Mouse (Mus musculus): ENCODE results near the gene Fam185a.
A peak's percentile ranks its signal among the peaks of the same experiment; 100 is the strongest.

Fam185a gene

DNA sequence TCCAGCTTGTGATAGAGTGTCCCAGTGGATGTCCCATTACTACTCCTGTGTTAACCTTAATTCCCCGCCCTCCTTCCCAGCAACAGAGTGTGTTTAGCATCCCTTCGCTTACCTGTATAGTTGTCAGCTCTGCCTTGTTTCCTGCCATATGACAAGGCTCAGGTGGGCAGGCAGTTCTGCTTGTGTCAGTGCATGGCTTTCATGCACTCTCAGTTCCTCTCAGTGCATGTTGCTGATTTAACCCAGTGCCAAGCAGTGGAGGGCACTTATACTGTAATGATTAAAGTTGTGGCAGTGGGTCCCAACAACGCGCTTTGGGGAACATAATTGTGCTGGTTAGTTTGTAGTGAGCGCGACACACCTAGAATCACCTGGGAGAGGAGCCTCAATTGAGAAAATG lies 1.9 kb downstream of the Fam185a start:
- no peak for DNase-seq (ENCODE audit: low spot score)

DNA sequence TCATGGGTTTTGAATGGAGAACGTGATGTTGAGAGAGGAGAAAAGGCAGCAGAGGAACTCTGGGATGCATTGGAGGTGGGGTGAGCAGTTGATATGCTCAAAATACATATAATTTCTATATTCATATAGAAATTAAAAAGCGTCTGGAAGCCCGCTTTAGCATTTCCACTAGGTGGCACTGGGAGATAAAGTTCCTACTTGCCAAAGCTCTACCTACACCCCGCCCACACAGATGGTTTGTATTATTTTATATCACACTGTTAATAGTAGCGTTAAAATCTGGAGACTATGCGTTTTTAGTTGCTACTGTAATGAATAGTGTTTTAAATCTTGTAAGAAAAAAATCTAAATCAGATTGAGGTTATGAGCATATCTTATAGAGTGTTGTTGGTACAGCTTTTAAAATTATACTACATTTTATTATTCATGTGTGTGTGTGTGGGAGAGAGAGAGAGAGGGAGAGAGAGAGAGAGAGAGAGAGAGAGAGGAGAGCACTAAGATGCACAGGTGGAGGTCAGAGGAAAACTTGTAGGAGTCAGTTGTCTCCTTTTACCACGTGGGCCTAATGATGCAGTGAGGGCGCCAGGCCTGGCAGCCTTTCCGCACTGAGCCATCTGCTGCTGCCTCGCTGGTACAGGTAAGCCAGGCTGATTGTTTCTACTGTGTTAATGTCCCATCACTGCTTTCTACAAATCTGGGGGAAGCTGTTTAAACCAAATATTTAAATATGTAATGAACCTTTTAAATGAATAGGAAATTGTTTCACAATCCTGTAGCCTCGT lies 9.6 kb downstream of the Fam185a start:
- DNase-seq (ENCODE audit: low spot score): peak; percentile 76

DNA sequence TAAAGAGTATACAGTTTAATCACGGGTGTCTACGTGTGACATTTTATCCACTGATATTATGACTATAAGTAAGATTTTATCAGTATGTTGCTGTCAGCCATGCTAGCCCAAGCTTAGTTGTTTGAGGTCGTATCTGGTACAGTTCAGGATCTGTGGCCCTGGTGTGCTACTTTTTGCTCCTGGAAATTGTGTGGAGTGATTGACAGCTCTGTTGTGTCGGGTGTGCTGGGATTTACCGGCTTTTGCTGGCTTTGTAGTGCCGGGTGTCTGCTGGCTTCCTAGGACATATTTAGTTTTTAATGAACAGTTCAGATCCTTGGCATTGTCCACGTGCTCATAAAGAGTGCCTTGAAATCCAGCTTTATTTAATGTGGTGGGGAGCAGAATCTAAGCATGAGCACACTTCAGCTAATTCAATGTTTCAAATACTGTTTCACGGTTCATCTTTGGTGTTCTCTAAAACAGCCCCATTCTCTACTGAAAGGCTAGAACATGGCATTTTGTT lies 11.8 kb downstream of the Fam185a start:
- no peak for DNase-seq (ENCODE audit: low spot score)

DNA sequence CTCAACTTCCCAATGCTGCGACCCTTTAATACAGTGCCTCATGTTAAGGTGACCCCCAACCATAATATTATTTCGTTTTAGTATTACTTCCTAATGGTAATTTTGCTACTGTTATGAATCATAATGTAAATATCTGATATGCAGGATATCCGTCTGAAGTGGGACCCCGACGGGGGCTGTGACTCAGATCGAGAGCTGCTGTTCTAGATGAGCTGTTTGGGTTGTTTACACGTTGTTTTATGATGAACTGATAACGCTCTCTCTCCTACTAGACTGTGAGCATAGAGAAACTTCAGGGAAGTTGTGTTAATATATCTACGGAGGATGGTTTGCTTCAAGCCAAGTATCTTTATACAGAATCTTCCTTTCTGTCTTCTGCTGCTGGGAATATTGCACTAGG lies 13.7 kb downstream of the Fam185a start:
- no peak for DNase-seq (ENCODE audit: low spot score)

DNA sequence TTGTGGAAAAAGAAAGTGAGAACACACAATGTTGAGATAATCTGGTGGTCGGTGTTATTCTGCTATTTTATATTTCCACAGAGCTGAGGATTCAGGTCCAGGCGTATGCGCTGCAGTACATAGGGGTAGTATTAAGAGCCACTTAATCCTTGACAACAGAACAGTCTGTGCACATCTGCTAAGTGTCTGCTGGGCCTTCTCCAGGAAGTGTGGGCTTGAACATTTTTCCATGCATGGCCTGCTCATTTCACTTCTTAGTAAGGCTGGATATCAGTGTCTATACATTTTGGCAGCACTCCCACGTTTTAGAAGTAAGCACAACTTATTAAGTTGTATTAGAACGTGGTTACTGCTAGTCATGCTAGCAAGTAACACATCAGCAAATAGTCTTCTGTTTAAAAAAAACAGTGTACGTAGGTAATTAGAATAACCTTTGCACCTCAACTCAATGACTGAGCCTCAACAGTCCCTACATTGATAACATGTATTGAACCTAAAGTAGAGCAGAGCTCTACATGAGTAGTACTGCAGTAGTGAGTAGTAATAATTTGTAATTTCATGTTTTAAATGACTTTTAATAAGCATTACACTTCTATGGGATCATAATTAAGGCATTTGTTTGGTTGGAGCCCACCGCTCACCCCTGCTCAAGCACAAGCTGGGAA lies 14.8 kb downstream of the Fam185a start:
- DNase-seq (ENCODE audit: low spot score): no peak

DNA sequence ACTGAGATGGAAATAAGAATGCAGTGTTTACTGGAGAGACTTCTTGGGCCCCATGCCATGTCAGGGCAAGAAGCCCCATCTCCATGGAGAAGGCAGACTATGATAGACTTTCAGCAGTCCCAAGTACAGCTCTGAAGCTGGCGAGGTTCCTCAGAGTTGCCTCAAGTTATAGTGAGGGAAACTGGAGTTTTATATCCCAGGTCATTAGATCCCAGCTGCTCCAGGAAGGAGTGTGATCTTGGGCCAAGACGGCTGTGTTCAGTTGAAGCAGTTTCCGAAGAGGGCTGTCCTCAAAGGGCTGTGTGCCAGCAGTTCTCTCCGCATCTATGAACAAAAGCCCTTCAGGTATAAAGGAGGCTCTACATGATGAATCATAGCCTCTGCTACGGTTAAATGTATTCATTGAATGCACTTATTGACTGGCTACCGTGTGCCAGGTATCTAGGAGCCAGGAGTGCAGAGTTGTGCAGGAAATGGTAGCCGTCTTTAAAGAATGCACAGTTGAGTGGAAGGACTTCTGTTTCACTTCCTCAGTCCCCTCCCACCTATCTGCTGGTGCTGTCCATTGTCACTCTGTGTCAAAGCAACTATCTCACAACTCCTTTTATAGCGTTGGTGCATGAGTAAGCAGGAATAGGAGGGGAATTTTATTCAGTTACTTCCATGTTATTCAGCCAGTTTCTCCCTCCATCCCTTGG lies 16.2 kb downstream of the Fam185a start:
- peak; percentile 68 for DNase-seq (ENCODE audit: low spot score)

DNA sequence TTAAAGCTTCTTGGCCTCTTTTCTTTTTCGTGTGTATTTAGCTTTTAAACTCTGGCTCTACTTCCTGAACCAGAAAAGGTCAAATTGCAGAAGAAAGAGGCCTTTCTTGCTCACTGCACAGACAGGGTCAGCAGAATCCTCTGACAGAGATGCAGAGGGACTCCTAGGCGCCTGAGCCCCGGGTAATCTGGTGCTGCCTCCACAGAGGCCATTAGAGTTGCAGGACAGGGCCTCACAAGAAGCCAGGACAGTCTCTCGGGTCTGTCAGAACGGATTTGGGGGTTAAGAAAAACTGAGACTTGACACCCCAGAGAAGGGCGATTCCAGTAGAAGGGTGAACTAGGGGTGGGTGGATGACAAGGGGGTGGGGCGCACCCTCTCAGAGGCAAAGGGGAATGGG lies 42.6 kb downstream of the Fam185a start:
- DNase-seq (ENCODE audit: low spot score): no peak

DNA sequence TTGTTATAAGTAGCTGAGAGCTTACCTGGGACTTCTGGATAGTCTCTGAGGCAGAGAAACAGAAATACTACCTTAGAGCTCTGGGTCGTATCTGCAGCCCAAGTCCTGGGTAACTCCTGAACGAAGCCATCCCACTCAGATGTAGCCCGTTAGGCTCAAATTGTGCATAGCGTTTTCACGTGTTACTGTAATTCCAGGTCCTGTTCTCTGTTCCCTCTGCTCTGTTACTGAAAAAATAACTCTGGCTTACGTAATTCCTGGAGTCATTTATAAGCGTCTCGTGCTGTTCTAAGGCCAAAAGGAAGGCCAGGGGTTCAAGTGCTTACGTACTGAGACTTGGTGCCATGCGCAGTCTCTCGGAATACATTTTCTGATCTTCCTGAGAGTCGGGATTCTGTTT lies 43.3 kb downstream of the Fam185a start:
- DNase-seq (ENCODE audit: low spot score): no peak

DNA sequence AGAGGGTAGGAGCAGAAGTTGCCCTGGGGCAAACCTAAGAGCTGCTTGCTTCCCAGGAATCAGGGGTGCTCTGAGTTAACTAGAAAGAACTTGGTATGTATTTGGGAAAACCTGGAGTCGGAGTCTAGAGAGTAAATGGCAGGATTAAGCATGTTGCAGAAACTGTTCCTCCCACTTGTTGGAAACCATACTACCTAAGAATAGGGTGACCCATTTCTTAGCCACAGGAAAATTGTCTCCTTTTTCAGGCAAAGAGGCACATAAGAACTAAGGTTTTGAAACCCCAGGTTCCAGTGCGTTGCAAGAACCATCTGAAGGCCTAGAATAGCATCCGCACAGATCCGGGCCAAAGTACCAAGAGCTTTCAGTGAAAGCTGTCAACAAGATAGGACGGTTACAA lies 53.7 kb downstream of the Fam185a start:
- DNase-seq (ENCODE audit: low spot score): no peak

DNA sequence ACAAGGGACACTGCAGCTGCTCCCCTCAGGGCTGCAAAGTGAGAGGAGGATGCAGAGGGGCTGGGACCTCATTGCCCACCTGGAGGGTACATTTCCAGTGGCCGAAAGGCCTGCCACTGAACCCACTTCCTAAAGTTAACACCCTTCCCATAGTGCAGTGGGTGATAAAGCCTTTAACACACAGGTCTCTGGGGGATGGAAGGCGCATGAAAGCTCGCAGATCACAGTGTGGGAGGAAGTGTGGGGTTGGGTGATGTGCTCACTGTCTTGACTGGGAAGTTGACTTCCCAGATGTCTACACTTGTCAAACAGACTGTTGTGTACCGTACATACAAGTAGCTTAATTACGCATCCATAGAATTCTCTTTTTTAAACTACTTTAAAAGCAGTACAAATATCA lies 55.0 kb downstream of the Fam185a start:
- no peak for DNase-seq (ENCODE audit: low spot score)

DNA sequence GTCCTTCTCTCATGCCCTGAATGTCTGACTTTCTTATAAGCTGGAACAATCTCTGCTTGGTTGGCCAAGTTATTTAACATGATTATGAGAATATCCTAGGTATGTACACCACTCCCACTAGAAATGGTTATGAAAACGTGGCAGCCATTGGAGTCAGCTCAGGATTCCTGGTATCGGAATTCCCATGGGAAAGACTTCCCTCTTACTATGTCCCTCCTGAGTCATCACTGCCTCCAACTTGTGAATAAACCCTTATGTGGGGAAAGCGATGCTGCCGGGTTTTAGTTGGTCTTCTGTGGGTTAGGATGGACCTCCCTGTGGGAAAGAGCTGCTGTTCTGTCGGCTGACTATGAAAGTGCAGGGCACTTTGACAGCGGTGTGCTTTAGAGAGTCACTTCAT lies 56.8 kb downstream of the Fam185a start:
- no peak for DNase-seq (ENCODE audit: low spot score)

DNA sequence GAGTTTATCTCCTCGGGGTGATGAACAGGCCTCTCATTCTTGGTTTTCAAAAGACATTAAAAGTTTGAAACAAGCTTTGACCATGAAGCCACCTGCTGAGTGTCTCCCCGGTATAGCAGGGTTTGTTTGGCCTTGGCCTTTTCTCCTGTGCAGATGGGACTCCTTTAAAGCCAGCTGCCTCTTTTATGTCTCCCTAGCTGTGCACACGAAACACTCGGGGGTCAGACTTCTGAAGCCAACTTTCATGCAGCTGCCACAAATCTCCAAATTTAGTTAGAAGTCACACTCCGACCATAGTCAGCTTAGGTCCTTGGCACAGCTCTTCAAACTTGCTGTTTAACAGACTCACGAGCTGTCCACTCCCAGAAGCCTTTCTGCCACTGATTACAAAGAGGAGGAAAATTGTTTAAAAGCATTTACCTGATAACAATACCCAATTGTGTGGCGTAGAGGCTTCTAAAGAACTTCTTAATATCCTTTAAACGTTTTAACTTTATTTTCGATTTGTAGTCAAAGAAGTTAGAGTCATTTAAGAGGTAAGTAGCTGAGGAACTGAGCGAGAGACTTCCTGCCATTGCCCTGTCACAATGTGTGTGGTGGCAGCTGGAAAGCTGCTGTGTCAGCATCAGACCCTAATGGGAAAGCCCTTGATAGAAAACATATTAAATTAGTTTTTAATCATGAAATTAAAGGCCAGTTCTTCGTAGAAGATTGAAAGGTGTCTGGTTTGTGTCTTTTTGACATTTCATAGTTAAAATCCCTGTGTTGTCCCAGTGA lies 57.9 kb downstream of the Fam185a start:
- DNase-seq (ENCODE audit: low spot score): no peak

DNA sequence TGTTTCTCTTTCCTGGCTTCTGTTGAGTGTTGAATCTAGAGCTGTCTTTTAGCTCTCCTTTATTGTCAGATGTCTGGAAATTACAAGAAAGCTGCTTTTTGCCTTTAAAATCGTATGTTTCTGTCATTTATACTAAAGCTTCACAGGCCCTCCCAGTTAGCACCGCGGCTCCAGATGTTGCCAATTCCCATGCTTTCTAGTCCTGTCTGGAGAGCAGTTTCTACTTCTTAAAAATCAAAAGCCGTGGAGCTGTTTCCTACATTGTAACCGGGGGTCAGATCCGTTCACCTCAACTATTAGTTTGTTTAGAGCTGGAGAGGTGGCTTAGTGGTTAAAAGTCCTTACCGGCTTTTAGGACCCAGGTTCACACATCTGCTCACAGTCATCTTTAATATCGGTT lies 58.5 kb downstream of the Fam185a start:
- no peak for DNase-seq (ENCODE audit: low spot score)

DNA sequence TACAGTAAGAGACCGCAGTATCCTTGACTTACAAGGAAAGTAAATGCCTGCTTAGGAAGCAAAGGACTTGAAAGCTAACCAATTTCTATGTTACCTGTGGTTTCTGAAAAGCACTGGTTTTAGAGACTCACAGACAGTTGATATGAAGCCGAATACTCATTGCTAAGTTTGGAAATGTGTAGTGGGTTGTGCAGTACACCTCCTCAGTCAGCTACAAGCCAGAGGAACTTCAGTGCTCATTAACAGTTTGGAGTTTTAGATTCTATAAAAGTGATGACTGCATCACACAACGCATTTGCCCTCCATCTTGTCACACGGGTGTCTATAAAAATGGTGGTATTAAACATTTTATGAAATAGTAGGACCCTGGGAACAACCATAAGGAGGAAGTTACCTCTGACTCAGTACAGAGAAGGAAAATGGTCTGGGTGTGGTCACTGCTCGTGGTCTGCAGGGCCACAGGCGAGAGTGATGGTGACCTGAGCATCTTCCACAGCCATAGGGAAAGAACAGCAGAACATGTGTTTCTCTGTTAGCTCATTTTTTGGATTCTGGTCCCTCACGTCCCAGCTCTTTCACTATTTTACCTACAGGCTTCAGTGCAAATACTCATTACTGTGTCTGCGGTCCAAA lies 60.6 kb downstream of the Fam185a start:
- DNase-seq (ENCODE audit: low spot score): no peak

DNA sequence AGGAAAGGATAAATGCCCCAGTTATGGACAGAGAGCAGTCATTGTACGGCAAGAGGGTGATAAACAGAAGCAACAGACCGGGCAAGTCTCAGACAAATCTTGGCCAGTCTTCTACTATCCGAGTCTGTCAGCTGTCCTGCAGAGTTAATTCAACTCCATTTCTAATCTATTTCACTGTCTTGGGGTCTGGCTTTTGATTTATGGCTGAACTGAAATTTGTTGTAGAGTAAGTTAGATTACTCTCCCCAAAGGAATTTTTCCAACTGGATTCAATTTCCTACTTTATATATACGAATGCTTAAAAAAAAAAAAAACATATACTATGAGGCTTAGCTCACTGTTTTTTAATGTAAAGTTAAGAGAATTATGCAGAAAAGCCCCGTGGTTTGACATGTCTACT lies 62.0 kb downstream of the Fam185a start:
- no peak for DNase-seq (ENCODE audit: low spot score)

DNA sequence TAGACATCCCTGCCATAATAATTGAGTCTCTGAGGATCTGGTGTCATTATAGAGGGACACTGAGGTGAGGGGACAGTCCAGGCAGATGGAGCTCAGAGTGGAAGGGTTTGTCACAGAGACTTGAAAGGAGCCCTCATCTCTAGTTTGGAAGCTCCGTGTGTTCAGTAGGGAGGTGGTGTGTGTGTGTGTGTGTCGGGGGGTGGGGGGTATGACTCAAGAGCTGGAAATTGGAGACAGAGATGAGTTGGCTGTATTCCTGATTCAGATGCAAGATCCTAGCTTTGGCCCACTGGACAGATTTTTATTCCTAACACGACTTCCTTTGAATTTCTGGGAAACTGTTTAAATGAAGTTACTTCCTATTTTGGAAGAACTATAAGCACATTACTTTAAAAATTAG lies 62.5 kb downstream of the Fam185a start:
- peak; percentile 67 for DNase-seq (ENCODE audit: low spot score)

DNA sequence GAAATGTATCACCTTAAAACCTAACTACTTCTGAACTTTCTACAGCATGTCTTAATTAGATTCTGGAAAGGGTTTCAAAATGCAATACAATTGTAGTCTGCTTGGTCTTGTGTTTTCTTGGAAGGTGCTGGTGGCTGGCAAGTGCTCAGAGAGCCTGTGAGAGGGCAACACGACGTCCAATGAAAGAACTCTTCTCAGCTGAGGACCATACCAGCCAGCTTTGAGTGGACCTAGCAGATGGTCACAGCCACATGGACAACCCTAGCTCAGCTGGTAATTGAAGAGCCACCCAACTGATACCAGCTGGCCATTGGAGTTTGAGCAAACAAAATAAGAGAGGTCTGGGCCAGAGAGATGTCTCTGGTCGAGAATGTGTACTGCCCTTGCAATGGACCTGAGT lies 63.0 kb downstream of the Fam185a start:
- DNase-seq (ENCODE audit: low spot score): peak; percentile 59

DNA sequence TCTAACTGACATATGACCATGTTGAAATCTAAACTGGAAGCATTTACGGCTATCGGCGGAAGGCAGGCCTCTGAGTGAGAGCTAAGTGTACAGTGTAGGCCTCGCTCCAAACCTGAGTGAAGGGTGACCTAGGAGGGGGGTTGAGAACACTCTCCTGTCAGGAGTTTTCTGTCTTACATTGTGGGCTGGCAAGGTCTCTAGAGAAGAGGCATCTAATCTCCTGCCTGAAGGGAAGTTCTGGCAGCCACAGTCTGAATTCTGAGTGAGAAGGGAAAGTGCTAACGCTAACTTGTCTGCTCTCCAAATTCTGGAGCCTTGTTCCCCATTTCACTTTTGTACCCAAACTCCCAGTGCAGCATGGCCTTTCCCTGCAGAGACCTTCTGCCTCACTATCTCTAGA lies 63.7 kb downstream of the Fam185a start:
- DNase-seq (ENCODE audit: low spot score): peak; percentile 81

DNA sequence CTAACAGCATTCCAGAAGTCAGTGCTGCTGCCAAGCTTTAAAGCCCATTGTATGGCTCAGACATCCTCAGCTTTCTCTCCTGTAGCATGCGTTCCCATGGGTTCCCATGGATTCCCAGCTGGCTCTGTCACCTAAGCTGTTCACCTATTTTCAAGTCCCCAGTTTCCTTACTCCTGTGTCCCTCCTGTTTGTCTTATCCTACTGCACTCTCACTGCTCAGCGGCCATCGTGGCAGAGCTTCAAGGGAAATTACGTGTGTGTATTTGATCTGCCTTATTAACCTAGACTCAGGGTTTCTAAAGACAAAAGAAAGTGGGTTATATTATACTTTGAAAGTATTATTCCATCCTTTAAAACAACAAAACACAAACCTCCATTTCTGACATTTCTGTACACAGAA lies 64.4 kb downstream of the Fam185a start:
- DNase-seq (ENCODE audit: low spot score): no peak

DNA sequence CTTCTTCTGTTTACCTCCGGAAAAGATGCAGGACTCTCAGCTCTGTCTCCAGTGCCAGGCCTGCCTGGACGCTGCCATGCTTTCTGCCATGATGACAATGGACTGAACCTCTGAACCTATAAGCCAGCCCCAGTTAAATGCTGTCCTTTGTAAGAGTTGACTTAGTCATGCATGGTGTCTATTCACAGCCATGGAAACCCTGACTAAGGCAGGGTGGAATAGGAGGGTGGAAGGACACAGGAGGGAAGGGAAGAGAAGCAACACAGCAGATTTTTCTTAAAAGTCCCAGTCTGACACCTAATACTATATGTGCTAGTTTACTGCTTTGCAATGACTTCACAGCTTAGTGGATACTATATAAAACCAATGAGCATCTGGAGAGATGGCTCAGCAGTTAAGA lies 66.7 kb downstream of the Fam185a start:
- no peak for DNase-seq (ENCODE audit: low spot score)

DNA sequence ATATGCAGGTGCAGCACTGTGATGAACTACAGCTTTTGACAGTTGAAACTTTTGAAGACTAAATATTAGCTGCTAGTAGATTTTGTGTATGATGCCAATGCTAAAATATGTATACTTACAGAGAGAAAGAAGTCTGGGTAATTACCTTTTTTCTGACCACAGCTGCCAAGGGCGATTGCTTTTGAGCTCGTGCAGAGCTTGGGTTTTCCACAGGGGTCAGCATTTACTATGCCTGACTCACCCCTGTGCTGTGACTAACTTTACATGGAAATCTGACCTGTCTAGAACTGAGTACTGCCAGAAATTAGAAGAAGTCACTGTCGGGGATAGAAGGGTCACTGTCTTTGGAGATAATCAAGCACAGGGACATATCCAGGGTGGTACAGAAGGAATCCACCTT lies 67.5 kb downstream of the Fam185a start:
- DNase-seq (ENCODE audit: low spot score): no peak

Measured in adipocyte (in vitro differentiated cells).